Mouse (Mus musculus) forebrain, embryonic 11.5 days (tissue): Measurements from ENCODE around the gene Mybpc1. TPM values are rescaled to one million over a fixed set of nuclear protein-coding genes. Genes with fewer than 3 reads are reported as not detected.

Source experiments
- ATAC-seq: fragments of 200-750 bp; cut with Nextera tagmentation; replicated peaks from 2 replicates; pipeline ENCODE4 v1.8.0; 2017; ENCODE audit warnings: moderate TSS enrichment; ENCODE audit not compliant: low FRiP score
- DNase-seq: peaks from one replicate; pipeline ENCODE4 v3.0.0-alpha.2; 2017; ENCODE audit warnings: low spot score
- H3K27ac ChIP-seq: fragments of 300-500 bp; sonication (generic); 2 replicates; pipeline ENCODE4 v1.5.1; 2014; ENCODE audit warnings: low read depth, low read length
- H3K27me3 ChIP-seq: fragments of 300-500 bp; sonication (generic); 2 replicates; pipeline ENCODE4 v1.6.1; 2014; ENCODE audit warnings: mild to moderate bottlenecking, low read length, mixed read lengths; ENCODE audit not compliant: control insufficient read depth, insufficient read depth
- H3K36me3 ChIP-seq: fragments of 300-500 bp; sonication (generic); 2 replicates; pipeline ENCODE4 v1.6.1; 2014; ENCODE audit warnings: mild to moderate bottlenecking, low read length, moderate library complexity, mixed read lengths; ENCODE audit not compliant: control insufficient read depth, insufficient read depth
- H3K4me1 ChIP-seq: fragments of 300-500 bp; sonication (generic); replicated peaks from 2 replicates; pipeline ENCODE4 v1.6.1; 2014; ENCODE audit warnings: low read length, mixed read lengths; ENCODE audit not compliant: control insufficient read depth, insufficient read depth
- H3K4me2 ChIP-seq: fragments of 300-500 bp; sonication (generic); 2 replicates; pipeline ENCODE4 v1.6.1; 2014; ENCODE audit warnings: low read depth, mild to moderate bottlenecking, low read length, moderate library complexity, mixed read lengths; ENCODE audit not compliant: severe bottlenecking
- H3K4me3 ChIP-seq: fragments of 300-500 bp; sonication (generic); 2 replicates; pipeline ENCODE4 v1.5.1; 2014; ENCODE audit warnings: low read depth, low read length
- H3K9ac ChIP-seq: fragments of 300-500 bp; sonication (generic); 2 replicates; pipeline ENCODE4 v1.6.1; 2014; ENCODE audit warnings: low read length
- H3K9me3 ChIP-seq: fragments of 300-500 bp; sonication (generic); 2 replicates; pipeline ENCODE4 v1.6.1; 2016; ENCODE audit warnings: low read length, mixed read lengths; ENCODE audit not compliant: control insufficient read depth
- WGBS: fragments of 180-500 bp; shearing (Covaris S2); extraction: QIAGEN DNeasy Blood & Tissue Kit; methylation state at CpG from one replicate; pipeline ENCODE4 v1.1.7; 2014; 5-methylcytosine and 5-hydroxymethylcytosine counted together
- polyA plus RNA-seq: library from polyadenylated mRNA; unstranded; fragments of >200 nt; fragmentation: Nextera tagmentation; extraction: Ambion mirVana; gene quantifications from 2 replicates; pipeline ENCODE4 v1.2.1, GENCODE M21; 2014

The Mybpc1 gene
- polyA plus RNA-seq, 1 experiment from 2014 or later, result 0.40 TPM

- H3K27ac ChIP-seq, result no peak overlapping the region
- H3K9ac ChIP-seq, result no peak overlapping the region
- H3K4me2 ChIP-seq, result no peak overlapping the region
- no peaks in the 10 kb centered on the region for H3K36me3 ChIP-seq
- DNase-seq (no peak), ATAC-seq (no peak)
- H3K9me3 ChIP-seq, result no peaks in the 10 kb centered on the region
- H3K4me3 ChIP-seq, result no peak overlapping the region
- no peaks in the 10 kb centered on the region for H3K27me3 ChIP-seq
- H3K4me1 ChIP-seq, result no peaks in the 10 kb centered on the region
- WGBS, result 93% methylated on average over 11 of the region's 11 CpGs
Observed at GRCm38 (mm10) chr10:88613051-88613450, 8.1 kb upstream of the Mybpc1 start.

DNA sequence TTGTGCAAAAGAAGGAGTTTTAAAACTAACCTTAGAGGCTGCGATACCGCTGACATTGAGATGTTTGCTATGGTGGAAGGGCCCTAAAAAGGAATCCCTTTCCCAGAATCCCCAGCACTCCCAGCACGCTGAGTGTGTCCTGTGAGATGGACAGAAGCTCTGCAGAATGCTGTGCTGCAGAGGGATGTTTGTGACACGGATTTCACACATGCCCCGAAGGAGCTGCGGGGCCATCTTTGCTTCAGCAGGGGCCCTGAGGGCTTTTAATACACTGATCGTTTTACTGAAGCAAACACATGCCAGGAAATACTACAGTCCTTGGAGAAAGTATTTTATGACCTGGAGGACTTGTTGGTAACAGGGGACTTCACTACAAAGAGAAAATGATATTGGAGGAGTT lies 1.7 kb upstream of the Mybpc1 start:
- Histone ChIP-seq H3K4me1 (no peaks in the 10 kb centered on the region), H3K9me3 (no peaks in the 10 kb centered on the region), H3K27me3 (no peaks in the 10 kb centered on the region), H3K4me3 (no peak overlapping the region), H3K4me2 (no peak overlapping the region), H3K9ac (no peak overlapping the region), H3K27ac (no peak overlapping the region), H3K36me3 (no peaks in the 10 kb centered on the region)
- WGBS, result 82% methylated on average over 7 of the region's 7 CpGs
- DNase-seq, result no peak
- no peak for ATAC-seq

DNA sequence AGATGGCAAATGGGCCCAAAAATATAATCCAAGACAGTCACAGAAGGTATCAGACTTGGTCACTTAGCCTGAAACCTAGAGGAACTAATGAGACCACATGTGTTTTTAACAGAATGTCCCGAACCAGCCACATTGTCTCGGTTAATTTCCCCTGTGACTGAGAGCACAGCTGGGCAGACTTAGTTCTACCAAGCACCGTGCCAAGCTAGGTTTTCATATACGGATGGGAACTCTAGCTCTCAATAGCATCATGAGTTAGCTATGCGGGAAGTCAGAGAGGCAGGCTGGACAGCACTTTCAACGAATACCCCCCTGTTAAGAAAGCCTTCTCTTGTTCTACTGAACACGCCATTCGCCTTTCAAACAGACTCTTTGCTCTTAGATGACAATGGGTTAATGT lies 1.1 kb upstream of the Mybpc1 start:
- H3K4me3 ChIP-seq, result no peak overlapping the region
- H3K4me1 ChIP-seq, result no peaks in the 10 kb centered on the region
- H3K36me3 ChIP-seq, result no peaks in the 10 kb centered on the region
- no peak overlapping the region for H3K27ac ChIP-seq
- no peak for DNase-seq
- ATAC-seq, result no peak
- 82% methylated on average over 8 of the region's 8 CpGs for WGBS
- no peaks in the 10 kb centered on the region for H3K27me3 ChIP-seq
- no peak overlapping the region for H3K4me2 ChIP-seq
- H3K9ac ChIP-seq, result no peak overlapping the region
- no peaks in the 10 kb centered on the region for H3K9me3 ChIP-seq

DNA sequence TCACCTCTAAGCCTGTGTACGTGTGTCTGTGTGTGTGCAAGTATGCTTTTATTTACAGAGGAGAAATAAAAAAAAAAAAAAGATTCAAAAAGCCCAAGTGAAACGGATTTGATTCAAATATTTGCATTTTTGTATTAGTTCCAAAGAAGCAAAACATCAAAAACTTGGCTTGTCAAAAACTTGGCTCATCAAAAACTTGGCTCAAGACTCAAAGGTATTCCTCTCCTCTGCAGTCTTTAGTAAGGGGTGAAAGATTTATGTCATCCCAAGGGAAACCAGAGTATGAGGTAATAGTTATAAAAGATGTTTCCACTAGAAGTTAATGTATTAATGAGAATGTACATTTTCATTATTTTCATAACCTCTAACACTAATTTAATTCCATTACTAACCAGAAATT lies 1.2 kb downstream of the Mybpc1 start:
- H3K9ac ChIP-seq, result no peak overlapping the region
- ATAC-seq (no peak), DNase-seq (no peak)
- no peak overlapping the region for H3K4me3 ChIP-seq
- H3K36me3 ChIP-seq, result no peaks in the 10 kb centered on the region
- no peak overlapping the region for H3K27ac ChIP-seq
- H3K4me1 ChIP-seq, result no peaks in the 10 kb centered on the region
- H3K27me3 ChIP-seq, result no peaks in the 10 kb centered on the region
- no peaks in the 10 kb centered on the region for H3K9me3 ChIP-seq
- WGBS, result 76% methylated on average over 2 of the region's 2 CpGs
- no peak overlapping the region for H3K4me2 ChIP-seq

GRCm38 (mm10) chr10:88603256-88603655 lies 1.7 kb downstream of the Mybpc1 start:
- 23% methylated on average over 5 of the region's 5 CpGs for WGBS
- no peaks in the 10 kb centered on the region for H3K4me1 ChIP-seq
- H3K36me3 ChIP-seq, result no peaks in the 10 kb centered on the region
- no peak overlapping the region for H3K27ac ChIP-seq
- H3K9me3 ChIP-seq, result no peaks in the 10 kb centered on the region
- no peak overlapping the region for H3K4me2 ChIP-seq
- ATAC-seq, result no peak
- DNase-seq, result no peak
- no peak overlapping the region for H3K4me3 ChIP-seq
- no peak overlapping the region for H3K9ac ChIP-seq
- no peaks in the 10 kb centered on the region for H3K27me3 ChIP-seq

DNA sequence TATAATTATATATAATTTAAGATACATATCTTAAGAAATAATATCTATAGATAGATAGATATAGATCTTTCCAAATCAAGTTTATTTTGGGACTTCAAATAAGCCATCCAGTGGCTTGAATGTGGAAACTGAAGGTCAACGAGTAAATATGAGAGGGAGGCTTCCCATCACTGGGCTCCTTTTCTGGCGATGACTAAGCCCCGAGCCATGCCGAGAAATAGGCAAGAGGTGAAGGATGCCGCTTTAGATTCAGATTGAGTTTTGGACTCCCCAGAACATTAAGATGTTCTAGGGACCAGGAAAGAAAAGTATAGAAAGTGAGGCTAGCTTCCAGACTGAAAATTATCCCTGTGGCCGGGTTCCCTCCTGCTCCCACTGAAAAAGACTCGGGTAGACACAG lies 4.4 kb downstream of the Mybpc1 start:
- Histone ChIP-seq H3K9ac (no peak overlapping the region), H3K4me3 (no peak overlapping the region), H3K27ac (no peak overlapping the region), H3K27me3 (no peaks in the 10 kb centered on the region), H3K36me3 (no peaks in the 10 kb centered on the region), H3K4me2 (no peak overlapping the region), H3K9me3 (no peaks in the 10 kb centered on the region), H3K4me1 (no peaks in the 10 kb centered on the region)
- 92% methylated on average over 7 of the region's 7 CpGs for WGBS
- DNase-seq, result no peak
- no peak for ATAC-seq

DNA sequence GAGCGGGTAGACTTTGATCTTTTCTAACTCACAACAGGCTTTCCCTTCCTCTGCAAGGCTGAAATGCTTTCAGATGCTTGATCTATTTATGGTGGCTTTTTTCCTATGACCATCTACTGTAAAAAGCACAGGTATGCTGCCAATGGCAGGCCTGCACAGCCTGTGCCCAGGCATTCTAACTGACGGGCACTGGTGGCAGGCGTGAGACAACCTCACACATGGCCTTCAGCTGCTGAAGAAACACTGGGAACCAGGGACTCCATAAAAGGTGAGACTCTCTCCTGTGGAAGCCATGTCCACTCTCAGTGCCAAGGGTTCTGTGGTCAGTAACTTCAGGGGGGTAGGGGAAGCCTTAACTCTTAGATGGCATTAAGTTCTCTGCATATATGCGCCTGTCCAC lies 12.6 kb downstream of the Mybpc1 start:
- H3K4me3 ChIP-seq, result no peak overlapping the region
- H3K27me3 ChIP-seq, result no peaks in the 10 kb centered on the region
- no peaks in the 10 kb centered on the region for H3K36me3 ChIP-seq
- H3K4me2 ChIP-seq, result no peak overlapping the region
- H3K27ac ChIP-seq, result no peak overlapping the region
- no peak overlapping the region for H3K9ac ChIP-seq
- 94% methylated on average over 4 of the region's 4 CpGs for WGBS
- no peak for DNase-seq
- no peaks in the 10 kb centered on the region for H3K4me1 ChIP-seq
- ATAC-seq, result no peak
- no peaks in the 10 kb centered on the region for H3K9me3 ChIP-seq

DNA sequence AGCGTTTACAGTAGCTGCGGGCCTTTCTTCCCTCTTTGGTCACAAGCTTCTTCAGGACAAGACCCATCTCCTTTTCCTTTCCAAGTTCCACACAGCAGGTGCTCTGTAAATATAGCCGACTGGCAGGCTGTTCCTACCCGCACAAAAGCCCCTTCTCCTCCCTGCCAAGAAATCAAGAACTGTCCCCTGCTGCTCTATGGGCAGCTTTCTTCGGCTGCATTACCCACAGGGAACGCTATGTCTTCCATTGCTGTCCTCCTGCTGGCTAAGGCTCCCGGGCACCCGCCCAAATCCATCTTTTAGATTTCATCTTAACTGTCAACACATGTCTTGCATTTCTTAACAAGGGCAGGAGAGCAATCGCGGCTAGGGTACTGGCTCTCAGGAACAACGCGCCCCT lies 13.9 kb downstream of the Mybpc1 start:
- WGBS, result 73% methylated on average over 12 of the region's 12 CpGs
- no peaks in the 10 kb centered on the region for H3K36me3 ChIP-seq
- no peak overlapping the region for H3K9ac ChIP-seq
- no peak overlapping the region for H3K4me3 ChIP-seq
- no peaks in the 10 kb centered on the region for H3K4me1 ChIP-seq
- H3K4me2 ChIP-seq, result no peak overlapping the region
- no peak for ATAC-seq
- no peak for DNase-seq
- H3K27me3 ChIP-seq, result no peaks in the 10 kb centered on the region
- H3K27ac ChIP-seq, result no peak overlapping the region
- H3K9me3 ChIP-seq, result no peaks in the 10 kb centered on the region

GRCm38 (mm10) chr10:88584469-88584868 lies 20.5 kb downstream of the Mybpc1 start:
- H3K9me3 ChIP-seq, result no peaks in the 10 kb centered on the region
- no peak overlapping the region for H3K9ac ChIP-seq
- H3K27me3 ChIP-seq, result no peaks in the 10 kb centered on the region
- H3K4me1 ChIP-seq, result no peaks in the 10 kb centered on the region
- no peak overlapping the region for H3K27ac ChIP-seq
- no peak overlapping the region for H3K4me2 ChIP-seq
- no peak for DNase-seq
- H3K4me3 ChIP-seq, result no peak overlapping the region
- WGBS, result 91% methylated on average over 11 of the region's 11 CpGs
- no peak for ATAC-seq
- H3K36me3 ChIP-seq, result no peaks in the 10 kb centered on the region
